Mouse (Mus musculus) liver, embryonic 14.5 days (tissue): ENCODE data around the gene Clec2i. TPM values are rescaled to one million over a fixed set of nuclear protein-coding genes. Genes with fewer than 3 reads are reported as not detected.
"Not testable (repeated sequence)": the region's sequence is repeated elsewhere in the genome, so short reads cannot be mapped to it uniquely, and the experiment has no call there.

Experiments used
- ATAC-seq: fragments of 200-750 bp; cut with Nextera tagmentation; 2 replicates; pipeline ENCODE4 v1.8.0; 2017; ENCODE audit warnings: moderate number of reproducible peaks, mild to moderate bottlenecking, moderate library complexity; ENCODE audit not compliant: insufficient read depth
- DNase-seq, 3 experiments: peaks; one replicate each; pipeline ENCODE4 v3.0.0-alpha.2; 2012 to 2013; ENCODE audit warnings: low read depth in 3 of 3, low spot score in 3 of 3
- H3K27ac ChIP-seq: fragments of 300-500 bp; sonication (generic); 2 replicates; pipeline ENCODE4 v1.5.1; 2014; ENCODE audit warnings: moderate library complexity, mild to moderate bottlenecking, control low read depth, inconsistent platforms
- H3K27me3 ChIP-seq: fragments of 300-500 bp; sonication (generic); 2 replicates; pipeline ENCODE4 v1.6.1; 2014; ENCODE audit warnings: mild to moderate bottlenecking, low read length, moderate library complexity; ENCODE audit not compliant: control insufficient read depth, insufficient read depth
- H3K36me3 ChIP-seq: fragments of 300-500 bp; sonication (generic); replicated peaks from 2 replicates; pipeline ENCODE4 v1.6.1; 2014; ENCODE audit warnings: low read depth; ENCODE audit not compliant: control insufficient read depth, insufficient read depth
- H3K4me1 ChIP-seq, 2 experiments: fragments of 200-500 bp in 1 of 2; fragments of 300-500 bp in 1 of 2; sonication (generic) in 1 of 2; replicated peaks; 2 replicates each; pipeline ENCODE4 v1.6.1; 2012 to 2014; ENCODE audit warnings: antibody characterized with exemption in 1 of 2, inconsistent platforms in 1 of 2, low read length in 1 of 2; ENCODE audit not compliant: control insufficient read depth in 2 of 2, insufficient read depth in 2 of 2
- H3K4me2 ChIP-seq: fragments of 300-500 bp; sonication (generic); 2 replicates; pipeline ENCODE4 v1.6.1; 2014; ENCODE audit warnings: low read depth, mild to moderate bottlenecking, control low read depth, moderate library complexity
- H3K4me3 ChIP-seq, 2 experiments: fragments of 200-500 bp in 1 of 2; fragments of 300-500 bp in 1 of 2; sonication (generic) in 1 of 2; 2 replicates each; pipeline ENCODE4 v1.5.1; 2012 to 2014; ENCODE audit warnings: low read depth in 2 of 2, low read length in 2 of 2, mild to moderate bottlenecking in 2 of 2, control low read depth in 1 of 2, inconsistent platforms in 1 of 2, moderate library complexity in 1 of 2; ENCODE audit not compliant: insufficient read depth in 1 of 2
- H3K9ac ChIP-seq: fragments of 300-500 bp; sonication (generic); replicated peaks from 2 replicates; pipeline ENCODE4 v1.6.1; 2014; ENCODE audit warnings: mild to moderate bottlenecking, control low read depth, moderate library complexity
- H3K9me3 ChIP-seq: fragments of 300-500 bp; sonication (generic); 2 replicates; pipeline ENCODE4 v1.6.1; 2016; ENCODE audit warnings: low read length, mixed read lengths; ENCODE audit not compliant: control insufficient read depth
- CTCF ChIP-seq: IDR thresholded peaks from 2 replicates; pipeline ENCODE4 v1.5.1; 2016; ENCODE audit warnings: antibody characterized with exemption, low read depth, control low read depth
- EP300 ChIP-seq: IDR thresholded peaks from 2 replicates; pipeline ENCODE4 v1.6.1; 2016; ENCODE audit warnings: antibody characterized with exemption, low read depth
- WGBS: fragments of 180-500 bp; shearing (Covaris S2); extraction: QIAGEN DNeasy Blood & Tissue Kit; methylation state at CpG from one replicate; pipeline ENCODE4 v1.1.7; 2014; ENCODE audit not compliant: insufficient replicate concordance; 5-methylcytosine and 5-hydroxymethylcytosine counted together
- polyA plus RNA-seq, 2 experiments: library from polyadenylated mRNA; depleted of rRNA in 1 of 2; stranded (reverse) in 1 of 2; unstranded in 1 of 2; fragments of >200 nt; fragmentation: Nextera tagmentation in 1 of 2; extraction: Ambion mirVana in 1 of 2; gene quantifications; 2 replicates each; pipeline versions ENCODE4 v1.2.1 to v1.2.3; 2012 to 2014

Gene Clec2i
- polyA plus RNA-seq, 2 experiments, result 0.08 to 0.10 TPM

- Histone ChIP-seq H3K9ac (no peak overlapping the region), H3K27me3 (no peaks in the 10 kb centered on the region), H3K4me3 (no peak overlapping the region), H3K4me2 (peak overlapping the region; percentile 22; the same call in 1 of the 2 replicates), H3K36me3 (no peaks in the 10 kb centered on the region), H3K27ac (no peak overlapping the region), H3K9me3 (no peaks in the 10 kb centered on the region), H3K4me1 (no peaks in the 10 kb centered on the region; a peak in 1 of 4 replicates)
- TF ChIP-seq EP300 (no peak), CTCF (no peak)
- 23% methylated on average over 5 of the region's 5 CpGs for WGBS
- ATAC-seq (no peak), DNase-seq (peak in 1 of 3 experiments; percentile 27)
These were observed 1.4 kb downstream of the Clec2i start for GRCm38 (mm10) chr6:128888834-128889233.

- H3K4me3 ChIP-seq, result peak within 1 kb of the TSS in 1 of 2 experiments; percentile 46; a peak in 2 of 4 replicates
- WGBS, result 20% methylated on average over 2 of the region's 2 CpGs
- TF ChIP-seq EP300 (no peak), CTCF (no peak)
- no peak for DNase-seq
- no peak within 1 kb of the TSS for H3K27ac ChIP-seq
- no peaks in the 10 kb centered on the region for H3K9me3 ChIP-seq
- H3K4me2 ChIP-seq, result no peak within 1 kb of the TSS
- H3K9ac ChIP-seq, result no peak within 1 kb of the TSS
- no peaks in the 10 kb centered on the region for H3K27me3 ChIP-seq
- H3K4me1 ChIP-seq, result no peaks in the 10 kb centered on the region; a peak in 1 of 4 replicates
- H3K36me3 ChIP-seq, result no peaks in the 10 kb centered on the region
- no peak for ATAC-seq
These were observed 3.6 kb downstream of the Clec2i start, which contains the start of gene BC035044 for GRCm38 (mm10) chr6:128890948-128891355. BC035044 (minus strand) TSS chr6:128891126.

- H3K9me3 ChIP-seq, result no peaks in the 10 kb centered on the region
- no peak overlapping the region for H3K9ac ChIP-seq
- H3K4me2 ChIP-seq, result no peak overlapping the region
- H3K27ac ChIP-seq, result no peak overlapping the region
- no peaks in the 10 kb centered on the region; a peak in 1 of 4 replicates for H3K4me1 ChIP-seq
- 48% methylated on average over 3 of the region's 3 CpGs for WGBS
- no peaks in the 10 kb centered on the region for H3K36me3 ChIP-seq
- H3K27me3 ChIP-seq, result no peaks in the 10 kb centered on the region
- H3K4me3 ChIP-seq, result no peak overlapping the region
- DNase-seq (no peak), ATAC-seq (no peak)
- no peak for TF ChIP-seq EP300
- TF ChIP-seq CTCF, result no peak
These were observed 8.1 kb downstream of the Clec2i start for GRCm38 (mm10) chr6:128895404-128896001.

GRCm38 (mm10) chr6:128900044-128900443, 12.7 kb downstream of the Clec2i start:
- 60% methylated on average over 2 of the region's 2 CpGs for WGBS
- Histone ChIP-seq H3K4me3 (no peak overlapping the region), H3K9ac (no peak overlapping the region), H3K27ac (no peak overlapping the region), H3K9me3 (no peaks in the 10 kb centered on the region), H3K4me1 (no peaks in the 10 kb centered on the region), H3K4me2 (no peak overlapping the region), H3K27me3 (no peaks in the 10 kb centered on the region), H3K36me3 (no peaks in the 10 kb centered on the region)
- no peak for ATAC-seq
- TF ChIP-seq CTCF, result no peak
- TF ChIP-seq EP300, result no peak
- DNase-seq, result no peak

GRCm38 (mm10) chr6:128900796-128901552, 13.6 kb downstream of the Clec2i start:
- H3K36me3 ChIP-seq, ATAC-seq, H3K27ac ChIP-seq, H3K9me3 ChIP-seq, H3K4me2 ChIP-seq, H3K27me3 ChIP-seq, H3K4me1 ChIP-seq, DNase-seq, H3K4me3 ChIP-seq, H3K9ac ChIP-seq: not testable (repeated sequence)
- 63% methylated on average over 5 of the region's 6 CpGs for WGBS
